Mouse (Mus musculus): ENCODE results near the gene Eln. TPM values are rescaled to one million over a fixed set of nuclear protein-coding genes. Genes with fewer than 3 reads are reported as not detected.
A peak's percentile ranks its signal among the peaks of the same experiment; 100 is the strongest.

Gene Eln
- polyA plus RNA-seq, 1 experiment from 2014 or later, result 340 TPM

GRCm38 (mm10) chr5:134742221-134742795 lies 4.8 kb downstream of the Eln start:
- H3K9ac ChIP-seq (ENCODE audit: low read length), result no peak overlapping the region
- no peak overlapping the region for H3K4me2 ChIP-seq (replicated peaks; ENCODE audit: low read depth)
- TF ChIP-seq EP300 (optimal IDR thresholded peaks at IDR 0.05) (no peak), CTCF (IDR thresholded peaks at IDR 0.05; ENCODE audit: low read depth) (0 out of 2 replicates have a peak, but pooled peaks have one; percentile 6)
- DNase-seq (ENCODE audit: low spot score) (peak; percentile 51), ATAC-seq (ENCODE audit: low FRiP score, low TSS enrichment) (no peak; the same call in 1 of the 2 replicates)
- H3K9me3 ChIP-seq (ENCODE audit: control insufficient read depth, low read length), result no peaks in the 10 kb centered on the region
- WGBS, result 14% methylated on average over 19 of the region's 19 CpGs
- no peak overlapping the region for H3K4me3 ChIP-seq (ENCODE audit: low read depth, low read length)
- H3K27me3 ChIP-seq (ENCODE audit: control insufficient read depth, insufficient read depth, low read length), result no peaks in the 10 kb centered on the region
- H3K27ac ChIP-seq (replicated peaks), result peak overlapping the region; percentile 25
- no peaks in the 10 kb centered on the region for H3K36me3 ChIP-seq (ENCODE audit: control insufficient read depth, insufficient read depth, low read length)
- H3K4me1 ChIP-seq (replicated peaks; ENCODE audit: control insufficient read depth, insufficient read depth), result 0 out of 2 replicates have a peak, but pooled peaks cover 4% of the 10 kb centered on the region

DNA sequence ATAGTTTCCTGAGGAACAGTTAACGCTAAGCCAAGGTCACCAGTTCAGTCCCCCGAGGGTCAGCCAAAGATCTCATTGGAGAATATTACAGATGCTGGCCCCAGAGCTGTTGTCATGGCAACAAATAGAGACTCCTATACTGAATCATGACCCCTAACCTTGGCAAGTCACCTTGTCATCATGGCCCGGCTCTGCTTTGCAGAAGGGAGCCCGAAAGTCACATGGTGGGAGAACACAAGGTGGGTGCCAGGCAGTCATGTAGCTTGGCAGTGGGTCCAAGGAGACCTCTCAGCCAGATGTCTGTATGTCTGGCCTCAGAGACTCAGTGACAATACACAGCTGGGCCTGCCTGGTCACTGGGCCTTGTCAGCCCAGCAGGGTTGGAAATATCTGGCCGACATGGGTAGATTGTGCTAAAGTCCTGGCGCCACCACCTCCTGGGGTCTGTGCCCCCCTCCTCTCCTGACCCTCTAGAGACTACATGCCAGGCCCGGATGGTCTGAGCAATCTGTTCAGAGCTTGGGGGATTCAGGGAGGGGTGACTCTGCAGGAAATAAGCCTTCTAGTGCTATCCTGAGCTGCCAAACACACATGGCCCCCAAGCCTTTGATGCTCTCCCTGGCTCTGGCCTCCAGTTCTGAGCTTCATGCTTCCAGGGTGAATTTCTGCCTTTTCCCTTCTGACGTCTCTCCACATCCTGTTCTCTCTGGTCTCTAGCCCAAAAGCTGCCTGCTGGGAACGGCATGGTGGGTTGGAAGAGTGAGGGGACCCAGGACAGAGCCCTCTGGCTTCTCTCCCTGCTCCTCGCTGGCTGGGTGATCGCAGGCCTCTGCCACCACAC lies 6.4 kb downstream of the Eln start:
- peak; percentile 58; the same call in 1 of the 2 replicates for ATAC-seq (ENCODE audit: low FRiP score, low TSS enrichment)
- H3K9me3 ChIP-seq (ENCODE audit: control insufficient read depth, low read length), result no peaks in the 10 kb centered on the region
- no peak overlapping the region for H3K9ac ChIP-seq (ENCODE audit: low read length)
- no peaks in the 10 kb centered on the region for H3K36me3 ChIP-seq (ENCODE audit: control insufficient read depth, insufficient read depth, low read length)
- H3K4me3 ChIP-seq (ENCODE audit: low read depth, low read length), result no peak overlapping the region
- no peaks in the 10 kb centered on the region for H3K27me3 ChIP-seq (ENCODE audit: control insufficient read depth, insufficient read depth, low read length)
- H3K27ac ChIP-seq (replicated peaks), result peak overlapping the region; percentile 70
- no peak overlapping the region for H3K4me2 ChIP-seq (replicated peaks; ENCODE audit: low read depth)
- WGBS, result 33% methylated on average over 11 of the region's 11 CpGs
- no peak for TF ChIP-seq EP300 (optimal IDR thresholded peaks at IDR 0.05)
- no peak for TF ChIP-seq CTCF (IDR thresholded peaks at IDR 0.05; ENCODE audit: low read depth)
- H3K4me1 ChIP-seq (replicated peaks; ENCODE audit: control insufficient read depth, insufficient read depth), result 0 out of 2 replicates have a peak, but pooled peaks cover 4% of the 10 kb centered on the region
- DNase-seq (ENCODE audit: low spot score), result no peak

- Histone ChIP-seq H3K9me3 (ENCODE audit: control insufficient read depth, low read length) (no peaks in the 10 kb centered on the region), H3K4me2 (replicated peaks; ENCODE audit: low read depth) (no peak overlapping the region), H3K27me3 (ENCODE audit: control insufficient read depth, insufficient read depth, low read length) (no peaks in the 10 kb centered on the region), H3K27ac (replicated peaks) (no peak overlapping the region; the same call in 1 of the 2 replicates), H3K4me3 (ENCODE audit: low read depth, low read length) (no peak overlapping the region), H3K4me1 (replicated peaks; ENCODE audit: control insufficient read depth, insufficient read depth) (0 out of 2 replicates have a peak, but pooled peaks cover 4% of the 10 kb centered on the region), H3K9ac (ENCODE audit: low read length) (no peak overlapping the region), H3K36me3 (ENCODE audit: control insufficient read depth, insufficient read depth, low read length) (no peaks in the 10 kb centered on the region)
- ATAC-seq (ENCODE audit: low FRiP score, low TSS enrichment) (no peak), DNase-seq (ENCODE audit: low spot score) (no peak)
- 31% methylated on average over 3 of the region's 3 CpGs for WGBS
- no peak for TF ChIP-seq CTCF (IDR thresholded peaks at IDR 0.05; ENCODE audit: low read depth)
- TF ChIP-seq EP300 (optimal IDR thresholded peaks at IDR 0.05), result no peak
These were observed 7.2 kb downstream of the Eln start for GRCm38 (mm10) chr5:134739951-134740350.

- ATAC-seq (ENCODE audit: low FRiP score, low TSS enrichment) (0 out of 2 replicates have a peak, but pooled peaks have one; percentile 16), DNase-seq (ENCODE audit: low spot score) (no peak)
- H3K4me1 ChIP-seq (replicated peaks; ENCODE audit: control insufficient read depth, insufficient read depth), result 0 out of 2 replicates have a peak, but pooled peaks cover 3% of the 10 kb centered on the region
- H3K9me3 ChIP-seq (ENCODE audit: control insufficient read depth, low read length), result no peaks in the 10 kb centered on the region
- WGBS, result 61% methylated on average over 2 of the region's 2 CpGs
- H3K27ac ChIP-seq (replicated peaks), result no peak overlapping the region; the same call in 1 of the 2 replicates
- no peaks in the 10 kb centered on the region; the same call in 1 of the 2 replicates for H3K36me3 ChIP-seq (ENCODE audit: control insufficient read depth, insufficient read depth, low read length)
- H3K9ac ChIP-seq (ENCODE audit: low read length), result no peak overlapping the region
- H3K4me3 ChIP-seq (ENCODE audit: low read depth, low read length), result no peak overlapping the region
- H3K4me2 ChIP-seq (replicated peaks; ENCODE audit: low read depth), result no peak overlapping the region
- no peak for TF ChIP-seq EP300 (optimal IDR thresholded peaks at IDR 0.05)
- no peak for TF ChIP-seq CTCF (IDR thresholded peaks at IDR 0.05; ENCODE audit: low read depth)
- H3K27me3 ChIP-seq (ENCODE audit: control insufficient read depth, insufficient read depth, low read length), result no peaks in the 10 kb centered on the region
These were observed 12.2 kb downstream of the Eln start for GRCm38 (mm10) chr5:134734920-134735319.

DNA sequence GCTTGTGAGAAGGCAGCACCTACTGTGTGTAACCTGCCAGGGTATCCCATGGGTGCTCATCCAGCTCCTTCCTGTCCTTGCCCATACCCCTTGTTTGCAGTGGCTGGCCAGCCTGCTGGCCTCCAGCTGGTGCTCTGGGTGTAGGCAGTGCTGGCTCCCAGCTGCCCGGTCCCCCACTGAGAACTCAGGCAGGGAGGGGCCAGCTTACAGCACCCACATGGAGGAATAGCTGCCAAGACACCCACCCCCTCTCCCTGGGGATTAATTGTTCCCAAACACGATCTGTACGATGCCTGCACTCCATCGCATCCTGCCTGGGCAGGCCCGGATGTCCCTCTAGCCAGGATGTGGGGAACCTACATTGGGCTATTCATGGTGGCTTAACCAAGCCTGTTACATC lies 13.1 kb downstream of the Eln start:
- no peaks in the 10 kb centered on the region for H3K27me3 ChIP-seq (ENCODE audit: control insufficient read depth, insufficient read depth, low read length)
- H3K36me3 ChIP-seq (ENCODE audit: control insufficient read depth, insufficient read depth, low read length), result peaks cover 2% of the 10 kb centered on the region; the same call in 1 of the 2 replicates
- 0 out of 2 replicates have a peak, but pooled peaks cover 3% of the 10 kb centered on the region for H3K4me1 ChIP-seq (replicated peaks; ENCODE audit: control insufficient read depth, insufficient read depth)
- H3K9ac ChIP-seq (ENCODE audit: low read length), result no peak overlapping the region
- peak; percentile 46; the same call in 1 of the 2 replicates for ATAC-seq (ENCODE audit: low FRiP score, low TSS enrichment)
- DNase-seq (ENCODE audit: low spot score), result no peak
- WGBS, result 37% methylated on average over 5 of the region's 5 CpGs
- no peak overlapping the region for H3K4me3 ChIP-seq (ENCODE audit: low read depth, low read length)
- TF ChIP-seq CTCF (IDR thresholded peaks at IDR 0.05; ENCODE audit: low read depth), result no peak
- no peak for TF ChIP-seq EP300 (optimal IDR thresholded peaks at IDR 0.05)
- peak overlapping the region; percentile 13; the same call in 1 of the 2 replicates for H3K27ac ChIP-seq (replicated peaks)
- H3K4me2 ChIP-seq (replicated peaks; ENCODE audit: low read depth), result no peak overlapping the region
- no peaks in the 10 kb centered on the region for H3K9me3 ChIP-seq (ENCODE audit: control insufficient read depth, low read length)
